Mouse (Mus musculus) cerebellum, adult 2 months (tissue): Measurements from ENCODE around the gene Olfr365. TPM values are rescaled to one million over a fixed set of nuclear protein-coding genes. Genes with fewer than 3 reads are reported as not detected.

Source experiments
- DNase-seq, 2 experiments: peaks; one replicate each; pipeline ENCODE4 v3.0.0; 2021
- H3K27ac ChIP-seq: fragments of 200-500 bp; 2 replicates; pipeline ENCODE4 v1.5.1; 2012; ENCODE audit warnings: low read length, control low read depth, inconsistent platforms; ENCODE audit not compliant: insufficient read depth
- H3K27me3 ChIP-seq: fragments of 200-500 bp; 2 replicates; pipeline ENCODE4 v1.6.1; 2012; ENCODE audit warnings: inconsistent platforms, mild to moderate bottlenecking, low read length, moderate library complexity; ENCODE audit not compliant: control insufficient read depth, insufficient read depth
- H3K4me1 ChIP-seq: fragments of 200-500 bp; 2 replicates; pipeline ENCODE4 v1.6.1; 2011; ENCODE audit warnings: low read length; ENCODE audit not compliant: control insufficient read depth, insufficient read depth
- H3K4me3 ChIP-seq: fragments of 200-500 bp; replicated peaks from 2 replicates; pipeline ENCODE3; 2011; ENCODE audit warnings: mild to moderate bottlenecking, low read depth, low read length, control low read depth; ENCODE audit not compliant: insufficient read depth
- CTCF ChIP-seq: fragments of 200-500 bp; IDR thresholded peaks from 2 replicates; pipeline ENCODE4 v1.5.1; 2011; ENCODE audit warnings: low read depth, mild to moderate bottlenecking, control low read depth, low read length, moderate library complexity, borderline replicate concordance; ENCODE audit not compliant: insufficient read depth
- POLR2A ChIP-seq: fragments of 200-500 bp; IDR thresholded peaks from 2 replicates; pipeline ENCODE4 v1.6.1; 2011; ENCODE audit warnings: low read length, control low read depth, borderline replicate concordance; ENCODE audit not compliant: insufficient read depth
- WGBS: fragments of 180-500 bp; shearing (Covaris S2); methylation state at CpG from one replicate; pipeline ENCODE4 v1.1.7; 2018; 5-methylcytosine and 5-hydroxymethylcytosine counted together
- polyA plus RNA-seq: library from polyadenylated mRNA; depleted of rRNA; stranded (reverse); fragments of >200 nt; gene quantifications from 2 replicates; pipeline ENCODE4 v1.2.3, GENCODE M21; 2012; rRNA removed

Gene Olfr365
- polyA plus RNA-seq: not detected in 2 replicates

GRCm38 (mm10) chr2:37187898-37188297 is at the start of gene Olfr365:
TSS of gene Olfr365 (plus strand) at chr2:37188198.
- no peak for DNase-seq
- no peak for TF ChIP-seq CTCF
- no peak for TF ChIP-seq POLR2A
- H3K4me1 ChIP-seq: no peaks in the 10 kb centered on the region
- no peaks in the 10 kb centered on the region for H3K27me3 ChIP-seq
- no peak within 1 kb of the TSS for H3K4me3 ChIP-seq
- whole genome bisulfite sequencing: 72% methylated on average over 3 of the region's 3 CpGs
- H3K27ac ChIP-seq: no peak within 1 kb of the TSS

- H3K27me3 ChIP-seq: no peaks in the 10 kb centered on the region
- WGBS: 81% methylated on average over 3 of the region's 3 CpGs
- no peak within 1 kb of the TSS for H3K4me3 ChIP-seq
- H3K4me1 ChIP-seq: no peaks in the 10 kb centered on the region
- no peak for DNase-seq
- no peak within 1 kb of the TSS for H3K27ac ChIP-seq
- TF ChIP-seq POLR2A: no peak
- TF ChIP-seq CTCF: no peak
These were observed 49.0 kb upstream of the Olfr365 start, which contains the start of gene Olfr364-ps1 for GRCm38 (mm10) chr2:37139022-37139421. TSS of gene Olfr364-ps1 (plus strand) at chr2:37139322.

GRCm38 (mm10) chr2:37211274-37211673 is 23.3 kb downstream of the Olfr365 start, which contains the start of gene Olfr366:
TSS of gene Olfr366 (plus strand) at chr2:37211574.
- TF ChIP-seq POLR2A (no peak), CTCF (no peak)
- H3K4me3 ChIP-seq: no peak within 1 kb of the TSS
- no peaks in the 10 kb centered on the region for H3K4me1 ChIP-seq
- no peak for DNase-seq
- no peak within 1 kb of the TSS for H3K27ac ChIP-seq
- no peaks in the 10 kb centered on the region; the same call in 1 of the 2 replicates for H3K27me3 ChIP-seq

Other genes with a start within 250 kb of the Olfr365 start
- gene Olfr357, start 194.4 kb upstream of the Olfr365 start, polyA plus RNA-seq: not detected in 2 replicates
- not detected in 2 replicates for gene Olfr358, start 178.9 kb upstream of the Olfr365 start, polyA plus RNA-seq
- not detected in 2 replicates for gene Olfr360, start 122.5 kb upstream of the Olfr365 start, polyA plus RNA-seq
- not detected in 2 replicates for gene Olfr361, start 98.9 kb upstream of the Olfr365 start, polyA plus RNA-seq
- gene Olfr362, start 70.3 kb upstream of the Olfr365 start, polyA plus RNA-seq: not detected in 2 replicates
- gene Olfr364-ps1, start 48.9 kb upstream of the Olfr365 start, polyA plus RNA-seq: not detected in 2 replicates
- gene Olfr366, start 23.4 kb downstream of the Olfr365 start, polyA plus RNA-seq: not detected in 2 replicates
- gene Olfr368, start 138.3 kb downstream of the Olfr365 start, polyA plus RNA-seq: not detected in 2 replicates
- 31.0 and 33.7 TPM in 2 replicates for gene Pdcl, start 171.1 kb downstream of the Olfr365 start, polyA plus RNA-seq
- 27.3 TPM in 2 replicates for gene Rc3h2, start 234.7 kb downstream of the Olfr365 start, polyA plus RNA-seq